Mouse (Mus musculus) bone marrow, adult 2 months (tissue): ENCODE measurements at regions not wholly inside any gene's neighbourhood (a gene's known extent, or its start where the extent isn't known, plus 50 kb on each side); places are given as distances from the start of the nearest gene placed in this dataset.

Experiments used
- CTCF ChIP-seq: fragments of 200-500 bp; IDR thresholded peaks from 2 replicates; pipeline ENCODE4 v1.5.1; 2011; ENCODE audit warnings: low read length, control low read depth; ENCODE audit not compliant: control insufficient read depth, insufficient read depth
- POLR2A ChIP-seq: fragments of 200-500 bp; IDR thresholded peaks from 2 replicates; pipeline ENCODE4 v1.6.1; 2011; ENCODE audit warnings: low read depth, mild to moderate bottlenecking, control low read depth, low read length, borderline replicate concordance; ENCODE audit not compliant: control insufficient read depth

DNA sequence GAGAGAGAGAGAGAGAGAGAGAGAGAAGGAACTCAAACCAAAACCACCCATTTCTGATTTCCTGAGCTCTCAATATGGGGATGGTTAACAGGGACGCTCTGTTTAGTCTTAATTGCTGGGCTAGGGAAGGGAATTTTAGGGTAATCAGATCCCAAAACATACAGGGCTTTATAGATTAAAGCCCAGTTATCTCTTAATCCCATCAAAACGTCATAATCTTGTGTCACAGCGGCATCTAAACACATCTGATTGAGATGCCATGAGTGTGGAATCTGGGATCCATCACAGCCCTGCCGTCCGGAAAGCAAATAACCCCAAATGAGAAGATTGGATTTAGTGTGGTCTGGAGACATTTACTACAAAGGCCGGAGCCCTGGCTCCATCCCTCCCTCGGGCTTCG is 527.1 kb upstream of the Tbx3 start:
- TF ChIP-seq CTCF (no peak), POLR2A (no peak)
